In genomic region chr9:89678974-89679373, GRCm38 (mm10) we compare ENCODE assay signal across 9 mouse cellular contexts. TPM values are rescaled to one million over a fixed set of nuclear protein-coding genes. Genes with fewer than 3 reads are reported as not detected.
DNase-seq lines count a peak whose midpoint lies in the region; ATAC-seq and TF ChIP-seq lines count a peak whose summit lies in the region.
"Had no signal": no experiment of that assay in that cellular context is flagged by ENCODE, and none has a peak within 500 bp of the region (broad histone marks: within the 10 kb centered on the region; RNA-seq: fewer than 3 reads in every experiment).

No protein-coding gene starts in this region.

- WGBS in limb, embryonic 11.5 days = 64% methylated on average over 1 of the region's 1 CpGs
- 73% methylated on average over 1 of the region's 1 CpGs for WGBS in limb, embryonic 10.5 days
- 55% methylated on average over 1 of the region's 1 CpGs for WGBS in kidney, embryonic 16.5 days
- WGBS in neural tube, embryonic 15.5 days = 75% methylated on average over 1 of the region's 1 CpGs

- no peaks in the 10 kb centered on the region for H3K27me3 ChIP-seq in limb, embryonic 11.5 days (ENCODE audit: control insufficient read depth, insufficient read depth, low read length)
- H3K27me3 ChIP-seq in limb, embryonic 10.5 days (ENCODE audit: low read depth, poor library complexity, severe bottlenecking) = no peaks in the 10 kb centered on the region
- no peaks in the 10 kb centered on the region for H3K27me3 ChIP-seq in kidney, embryonic 16.5 days (ENCODE audit: insufficient read depth, low read length)
- no peaks in the 10 kb centered on the region for H3K27me3 ChIP-seq in neural tube, embryonic 15.5 days (replicated peaks)
- H3K27me3 ChIP-seq: embryonic facial prominence, embryonic 13.5 days had no signal

- H3K9me3 ChIP-seq in limb, embryonic 11.5 days (ENCODE audit: control insufficient read depth, low read length) = no peaks in the 10 kb centered on the region
- H3K9me3 ChIP-seq in limb, embryonic 10.5 days (replicated peaks) = no peaks in the 10 kb centered on the region
- no peaks in the 10 kb centered on the region for H3K9me3 ChIP-seq in kidney, embryonic 16.5 days (ENCODE audit: low read length)
- H3K9me3 ChIP-seq in neural tube, embryonic 15.5 days (replicated peaks) = no peaks in the 10 kb centered on the region
- H3K9me3 ChIP-seq: embryonic facial prominence, embryonic 13.5 days had no signal

- no peak overlapping the region for H3K4me2 ChIP-seq in limb, embryonic 11.5 days (ENCODE audit: low read depth, severe bottlenecking)
- no peak overlapping the region for H3K4me2 ChIP-seq in kidney, embryonic 16.5 days (replicated peaks; ENCODE audit: low read depth, low read length)
- H3K4me2 ChIP-seq in neural tube, embryonic 15.5 days = no peak overlapping the region
- H3K4me2 ChIP-seq: embryonic facial prominence, embryonic 13.5 days had no signal

- no peak overlapping the region for H3K9ac ChIP-seq in limb, embryonic 11.5 days (ENCODE audit: low read length)
- no peak overlapping the region for H3K9ac ChIP-seq in kidney, embryonic 16.5 days (replicated peaks; ENCODE audit: low read length)
- no peak overlapping the region for H3K9ac ChIP-seq in neural tube, embryonic 15.5 days (replicated peaks)
- H3K9ac ChIP-seq: embryonic facial prominence, embryonic 13.5 days had no signal

- 0 out of 2 replicates have a peak, but pooled peaks have one; percentile 47 for ATAC-seq in limb, embryonic 11.5 days (ENCODE audit: insufficient number of reproducible peaks, low FRiP score, low TSS enrichment, low read depth)
- ATAC-seq in kidney, embryonic 16.5 days (ENCODE audit: low FRiP score, low TSS enrichment) = peak; percentile 71; the same call in 1 of the 2 replicates
- peak; percentile 75; the same call in 1 of the 2 replicates for ATAC-seq in neural tube, embryonic 15.5 days (ENCODE audit: low FRiP score)
- no peak for ATAC-seq in inflammation-experienced regulatory T-cells, adult 6 months

- H3K4me3 ChIP-seq in limb, embryonic 11.5 days (ENCODE audit: low read depth, low read length) = no peak overlapping the region
- no peak overlapping the region for H3K4me3 ChIP-seq in limb, embryonic 10.5 days
- no peak overlapping the region for H3K4me3 ChIP-seq in cortical plate, adult 2 months (ENCODE audit: insufficient read depth, low read length)
- H3K4me3 ChIP-seq in kidney, embryonic 16.5 days (ENCODE audit: low read length) = no peak overlapping the region
- no peak overlapping the region for H3K4me3 ChIP-seq in neural tube, embryonic 15.5 days (replicated peaks)
- H3K4me3 ChIP-seq: embryonic facial prominence, embryonic 13.5 days had no signal

- DNase-seq in limb, embryonic 11.5 days (ENCODE audit: low spot score) = no peak
- DNase-seq in limb, embryonic 10.5 days (ENCODE audit: low spot score) = no peak
- DNase-seq in spleen, postnatal 14 days (ENCODE audit: low spot score in 2 of 2) = no peak
- no peak for DNase-seq in thymus, postnatal 25 days

- H3K27ac ChIP-seq in limb, embryonic 11.5 days (replicated peaks; ENCODE audit: low read depth, low read length) = no peak overlapping the region
- H3K27ac ChIP-seq in limb, embryonic 10.5 days = no peak overlapping the region
- no peak overlapping the region for H3K27ac ChIP-seq in cortical plate, adult 2 months (ENCODE audit: insufficient read depth, low read length)
- H3K27ac ChIP-seq in kidney, embryonic 16.5 days (ENCODE audit: low read length) = no peak overlapping the region
- H3K27ac ChIP-seq in neural tube, embryonic 15.5 days (replicated peaks) = no peak overlapping the region
- H3K27ac ChIP-seq: embryonic facial prominence, embryonic 13.5 days had no signal

- TF ChIP-seq CTCF in cortical plate, adult 2 months (IDR thresholded peaks at IDR 0.05; ENCODE audit: extremely low read depth, insufficient read depth, low read length) = peak; percentile 57

- no peaks in the 10 kb centered on the region for H3K36me3 ChIP-seq in limb, embryonic 11.5 days (ENCODE audit: control insufficient read depth, insufficient read depth, low read length)
- H3K36me3 ChIP-seq in limb, embryonic 10.5 days = no peaks in the 10 kb centered on the region
- no peaks in the 10 kb centered on the region for H3K36me3 ChIP-seq in kidney, embryonic 16.5 days (ENCODE audit: insufficient read depth, low read length)
- no peaks in the 10 kb centered on the region for H3K36me3 ChIP-seq in neural tube, embryonic 15.5 days
- H3K36me3 ChIP-seq: embryonic facial prominence, embryonic 13.5 days had no signal

- no peak for TF ChIP-seq POLR2A in cortical plate, adult 2 months (IDR thresholded peaks at IDR 0.05; ENCODE audit: extremely low read depth, insufficient read depth, low read length)

- H3K4me1 ChIP-seq in limb, embryonic 11.5 days (ENCODE audit: control insufficient read depth, insufficient read depth, low read length) = no peaks in the 10 kb centered on the region
- H3K4me1 ChIP-seq in limb, embryonic 10.5 days = no peaks in the 10 kb centered on the region
- no peaks in the 10 kb centered on the region for H3K4me1 ChIP-seq in cortical plate, adult 2 months (ENCODE audit: control insufficient read depth, insufficient read depth, low read length)
- no peaks in the 10 kb centered on the region for H3K4me1 ChIP-seq in kidney, embryonic 16.5 days (ENCODE audit: insufficient read depth, low read length)
- no peaks in the 10 kb centered on the region for H3K4me1 ChIP-seq in neural tube, embryonic 15.5 days
- H3K4me1 ChIP-seq: embryonic facial prominence, embryonic 13.5 days had no signal

RNA-seq across cellular contexts. Expression of gene Tmed3, which starts 25.9 kb away (rescaled TPM):
- polyA plus RNA-seq in limb, embryonic 11.5 days (2014; fragmentation: Nextera tagmentation; extraction: Ambion mirVana) = 50.4 and 51.5 TPM in 2 replicates
- 38.9 and 50.1 TPM in 2 replicates for polyA plus RNA-seq in limb, embryonic 10.5 days (2016; fragmentation: Nextera tagmentation; extraction: Ambion mirVana)
- polyA plus RNA-seq in cortical plate, adult 2 months (2012; rRNA removed) = 47.0 and 50.8 TPM in 2 replicates
- 102 and 112 TPM in 2 replicates for polyA plus RNA-seq in kidney, embryonic 16.5 days (2015; fragmentation: Nextera tagmentation; extraction: Ambion mirVana)
- 65.9 and 71.0 TPM in 2 replicates for polyA plus RNA-seq in neural tube, embryonic 15.5 days (2015; fragmentation: Nextera tagmentation; extraction: Ambion mirVana)
- 10 to 100 TPM; 60.5 to 76.9 (median 66.8) TPM for polyA plus RNA-seq in inflammation-experienced regulatory T-cells, adult 6 months (2017; shearing (Covaris generic))

RNA-seq across cellular contexts. Expression of gene Minar1, which starts 56.0 kb away (rescaled TPM):
- polyA plus RNA-seq in limb, embryonic 11.5 days (2014; fragmentation: Nextera tagmentation; extraction: Ambion mirVana) = 0.09 and 0.23 TPM in 2 replicates
- 0.25 and 0.26 TPM in 2 replicates for polyA plus RNA-seq in limb, embryonic 10.5 days (2016; fragmentation: Nextera tagmentation; extraction: Ambion mirVana)
- polyA plus RNA-seq in cortical plate, adult 2 months (2012; rRNA removed) = 1.0 and 1.3 TPM in 2 replicates
- 0.05 TPM in 1 of 2 replicates, not detected in the other for polyA plus RNA-seq in kidney, embryonic 16.5 days (2015; fragmentation: Nextera tagmentation; extraction: Ambion mirVana)
- polyA plus RNA-seq in neural tube, embryonic 15.5 days (2015; fragmentation: Nextera tagmentation; extraction: Ambion mirVana) = 6.8 and 7.8 TPM in 2 replicates
- polyA plus RNA-seq in inflammation-experienced regulatory T-cells, adult 6 months (2017; shearing (Covaris generic)) = not detected

RNA-seq across cellular contexts. Expression of gene Ankrd34c, which starts 59.3 kb away (rescaled TPM):
- polyA plus RNA-seq in limb, embryonic 11.5 days (2014; fragmentation: Nextera tagmentation; extraction: Ambion mirVana) = not detected in 2 replicates
- not detected in 2 replicates for polyA plus RNA-seq in limb, embryonic 10.5 days (2016; fragmentation: Nextera tagmentation; extraction: Ambion mirVana)
- 7.5 and 7.6 TPM in 2 replicates for polyA plus RNA-seq in cortical plate, adult 2 months (2012; rRNA removed)
- not detected in 2 replicates for polyA plus RNA-seq in kidney, embryonic 16.5 days (2015; fragmentation: Nextera tagmentation; extraction: Ambion mirVana)
- polyA plus RNA-seq in neural tube, embryonic 15.5 days (2015; fragmentation: Nextera tagmentation; extraction: Ambion mirVana) = 0.83 and 1.1 TPM in 2 replicates
- not detected for polyA plus RNA-seq in inflammation-experienced regulatory T-cells, adult 6 months (2017; shearing (Covaris generic))
- polyA plus RNA-seq: embryonic facial prominence, embryonic 13.5 days had no signal
